Mouse (Mus musculus) embryo, embryonic 10 days (tissue): ENCODE measurements around the gene Ebna1bp2.

ENCODE experiments used
- DNase-seq: peaks from one replicate; pipeline ENCODE4 v3.0.0-alpha.2; 2015; ENCODE audit warnings: low spot score

Gene Ebna1bp2

GRCm38 (mm10) chr4:118620279-118620966 lies at the start of gene Ebna1bp2, which contains the start of gene Cfap57:
Gene Ebna1bp2 (plus strand): TSS chr4:118620799.
Gene Cfap57 (minus strand): TSS chr4:118620777.
- DNase-seq, result peak; percentile 94

DNA sequence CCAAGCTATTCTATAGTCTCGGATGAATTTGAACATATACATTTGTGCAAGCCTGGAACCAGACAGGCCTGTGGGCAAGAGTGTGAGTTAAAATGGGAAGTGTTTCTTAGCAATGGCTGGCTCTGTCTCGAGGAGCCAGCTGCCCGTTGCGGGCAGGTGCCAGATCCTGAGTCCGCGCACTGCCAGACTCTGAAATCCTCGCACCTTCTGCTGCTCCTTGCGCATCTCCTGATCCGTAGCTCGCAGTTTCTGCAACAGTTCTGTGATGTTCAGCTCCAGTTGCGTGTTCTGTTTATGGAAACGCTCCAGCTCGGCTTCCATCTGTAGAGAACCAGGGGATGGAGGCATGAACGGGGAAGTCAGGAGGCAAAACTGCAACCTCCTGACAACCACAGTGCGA lies 49.2 kb upstream of the Ebna1bp2 start:
- no peak for DNase-seq

DNA sequence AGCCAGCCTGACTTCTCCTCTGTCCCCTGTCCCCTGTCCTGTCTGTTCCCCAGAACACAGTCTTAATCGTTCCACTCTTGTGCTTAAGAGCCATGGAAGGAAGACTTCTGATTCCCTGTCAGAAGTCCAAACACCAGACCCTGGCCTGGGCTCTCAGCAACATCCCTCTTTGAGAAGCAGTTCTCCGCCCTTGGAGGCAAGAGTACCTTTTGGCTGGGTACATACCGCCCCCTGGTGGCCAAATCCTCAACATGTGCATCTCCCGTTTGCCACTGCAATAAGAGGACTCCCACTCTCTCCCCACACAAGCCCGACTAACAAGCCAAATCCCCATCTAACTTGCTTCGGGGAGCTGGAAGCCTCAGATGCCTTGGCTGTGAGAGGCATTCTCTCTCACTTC lies 44.5 kb upstream of the Ebna1bp2 start:
- DNase-seq, result peak; percentile 94

GRCm38 (mm10) chr4:118579313-118579712 lies 41.3 kb upstream of the Ebna1bp2 start:
- DNase-seq, result peak; percentile 60

DNA sequence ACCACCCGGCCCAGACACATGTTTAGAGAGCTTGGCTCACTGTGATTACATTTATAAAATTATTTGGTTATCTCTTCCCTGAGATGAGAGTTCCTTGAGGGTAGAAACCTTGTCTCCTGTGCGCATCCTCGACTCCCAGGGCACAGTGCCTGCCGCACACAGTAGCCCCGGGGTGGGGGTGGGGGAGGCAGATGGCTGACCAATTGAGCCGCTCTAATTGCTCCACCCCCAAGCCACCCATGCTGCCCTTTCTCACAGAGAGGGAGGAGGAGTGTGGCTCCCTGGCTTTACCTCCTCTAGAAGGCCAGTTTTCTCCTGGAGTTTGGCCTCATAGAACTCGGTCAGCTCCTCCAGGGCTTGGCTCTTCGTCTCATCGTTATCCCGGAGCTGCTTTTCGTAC lies 39.1 kb upstream of the Ebna1bp2 start:
- DNase-seq, result peak; percentile 20

- no peak for DNase-seq
These were observed 38.0 kb upstream of the Ebna1bp2 start for GRCm38 (mm10) chr4:118582629-118583028.

DNA sequence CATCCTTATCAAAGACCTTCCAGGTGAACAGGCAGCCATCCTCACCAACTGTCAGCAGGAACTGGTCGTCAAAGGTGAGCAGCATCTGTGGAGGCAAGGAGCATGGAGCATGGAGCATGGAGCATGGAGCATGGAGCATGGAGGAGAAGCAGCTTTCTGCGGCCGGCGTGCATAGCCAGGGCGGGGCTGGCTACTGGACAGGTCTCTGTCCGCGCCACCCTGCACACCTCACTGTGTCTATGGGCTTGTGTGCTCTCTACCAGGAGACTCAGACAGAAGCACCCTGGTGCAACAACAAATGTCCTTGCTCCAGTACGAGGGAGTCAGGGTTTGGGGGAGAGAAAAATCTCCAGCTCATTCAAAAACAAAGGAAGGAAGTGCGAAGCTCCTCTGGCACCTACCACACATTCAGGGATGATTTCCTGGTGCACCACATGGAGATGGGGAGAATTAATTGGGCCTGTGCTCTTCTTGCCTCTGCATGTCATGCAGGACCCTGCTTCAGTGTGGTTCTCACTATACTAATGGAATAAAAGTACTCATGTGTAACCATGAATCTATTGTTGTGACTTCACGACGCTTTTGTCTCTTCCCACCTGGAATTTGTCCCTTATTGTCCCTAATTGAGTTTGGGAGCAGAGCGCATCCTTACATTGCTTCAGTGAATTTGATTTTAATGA lies 31.4 kb upstream of the Ebna1bp2 start:
- no peak for DNase-seq

DNA sequence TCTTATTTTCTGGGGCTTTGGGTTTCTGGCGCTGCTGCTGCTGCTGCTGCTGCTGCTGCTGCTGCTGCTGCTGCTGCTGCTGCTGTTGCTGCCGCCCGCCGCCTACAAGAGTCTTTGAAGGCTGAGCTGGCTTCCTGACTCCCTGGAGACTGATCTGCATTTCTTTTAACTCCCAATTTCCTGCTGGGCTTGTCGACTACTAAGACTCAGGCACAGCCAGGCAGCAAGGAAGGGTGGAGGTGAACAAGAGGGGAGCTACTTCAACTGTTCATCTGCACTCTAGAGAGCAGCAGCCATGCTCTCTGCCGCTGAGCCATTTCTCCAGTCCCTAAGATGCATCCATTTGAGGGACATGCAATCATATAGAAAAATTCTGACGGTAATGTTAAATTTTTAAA lies 30.9 kb upstream of the Ebna1bp2 start:
- DNase-seq, result peak; percentile 51

GRCm38 (mm10) chr4:118604065-118604464 lies 16.5 kb upstream of the Ebna1bp2 start:
- peak; percentile 9 for DNase-seq

GRCm38 (mm10) chr4:118609836-118610235 lies 10.8 kb upstream of the Ebna1bp2 start:
- no peak for DNase-seq

DNA sequence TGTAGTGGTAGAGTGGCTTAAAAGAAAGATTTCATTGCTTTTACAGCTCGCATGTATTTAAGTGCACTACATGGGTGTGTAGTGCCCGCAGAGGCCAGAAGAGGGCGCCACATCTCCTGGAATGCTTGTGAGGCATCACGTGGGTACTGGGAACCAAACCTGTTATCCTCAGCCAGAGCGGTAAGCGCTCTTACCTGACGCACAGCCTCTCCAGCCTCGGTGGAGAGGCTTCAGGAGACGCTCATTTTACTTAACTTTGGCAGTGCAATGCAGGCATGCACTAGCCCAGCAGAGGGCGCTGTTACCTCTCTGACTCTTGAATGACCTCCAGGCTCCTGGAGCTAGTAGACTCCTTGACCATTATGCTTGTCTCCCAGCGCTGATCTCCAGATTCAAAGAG lies 8.0 kb upstream of the Ebna1bp2 start:
- DNase-seq, result peak; percentile 70

DNA sequence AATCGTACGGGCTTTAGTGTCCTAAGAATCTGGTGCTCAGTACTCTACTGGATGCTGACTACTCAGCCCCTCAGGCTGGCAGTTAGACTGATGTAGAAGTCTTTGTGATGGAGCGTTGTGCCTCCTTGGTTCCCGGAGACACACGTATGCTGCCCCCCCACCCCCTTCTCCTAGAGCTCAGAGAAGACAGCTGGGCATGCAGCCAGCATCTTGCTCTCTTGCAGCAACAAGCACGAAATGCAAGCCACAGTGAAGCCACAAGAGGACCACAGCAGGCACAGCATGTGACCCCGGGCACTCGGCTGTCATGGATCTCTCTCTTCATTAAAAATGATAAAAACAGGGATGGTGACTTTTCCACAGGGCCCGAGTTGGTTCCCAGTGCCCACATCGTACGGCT lies 5.2 kb upstream of the Ebna1bp2 start:
- no peak for DNase-seq

DNA sequence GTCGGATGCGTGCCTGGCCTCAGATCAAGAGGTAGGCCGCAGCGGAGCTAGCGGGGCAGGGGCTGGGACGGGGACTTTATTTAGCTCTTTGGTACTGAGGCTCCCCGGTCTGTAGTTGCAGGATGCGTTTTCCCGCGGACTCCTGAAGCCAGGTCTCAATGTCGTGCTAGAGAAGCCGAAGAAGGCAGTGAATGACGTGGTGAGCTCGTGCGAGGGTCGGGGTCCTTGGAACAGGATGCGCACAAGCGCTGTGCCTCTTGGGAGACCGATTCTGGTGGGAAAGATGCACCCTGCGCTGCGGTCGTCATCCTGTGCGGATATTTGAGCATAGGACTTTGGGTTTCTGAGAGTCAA lies 345 bp downstream of the Ebna1bp2 start:
- DNase-seq, result peak; percentile 47

- no peak for DNase-seq
These were observed 1.2 kb downstream of the Ebna1bp2 start for GRCm38 (mm10) chr4:118621781-118622180.

DNA sequence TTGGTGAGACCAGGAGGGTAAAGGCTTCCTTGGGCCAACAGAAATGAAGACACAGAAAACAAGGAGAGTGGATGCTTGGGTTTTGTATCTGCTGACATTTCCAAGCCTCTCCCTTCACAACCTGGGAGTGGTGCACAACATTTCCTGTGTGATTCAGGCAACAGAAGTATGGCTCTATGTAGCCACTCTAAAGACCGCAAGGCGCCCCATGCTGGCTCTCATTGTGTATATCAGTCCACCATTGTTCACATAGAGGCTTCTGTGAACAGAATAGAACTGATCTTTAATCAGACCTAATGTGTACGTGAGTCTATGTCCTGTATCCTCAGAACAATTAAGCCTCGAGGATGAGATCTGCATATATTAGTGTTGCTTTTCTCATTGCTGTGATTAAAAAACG lies 9.7 kb downstream of the Ebna1bp2 start:
- no peak for DNase-seq

DNA sequence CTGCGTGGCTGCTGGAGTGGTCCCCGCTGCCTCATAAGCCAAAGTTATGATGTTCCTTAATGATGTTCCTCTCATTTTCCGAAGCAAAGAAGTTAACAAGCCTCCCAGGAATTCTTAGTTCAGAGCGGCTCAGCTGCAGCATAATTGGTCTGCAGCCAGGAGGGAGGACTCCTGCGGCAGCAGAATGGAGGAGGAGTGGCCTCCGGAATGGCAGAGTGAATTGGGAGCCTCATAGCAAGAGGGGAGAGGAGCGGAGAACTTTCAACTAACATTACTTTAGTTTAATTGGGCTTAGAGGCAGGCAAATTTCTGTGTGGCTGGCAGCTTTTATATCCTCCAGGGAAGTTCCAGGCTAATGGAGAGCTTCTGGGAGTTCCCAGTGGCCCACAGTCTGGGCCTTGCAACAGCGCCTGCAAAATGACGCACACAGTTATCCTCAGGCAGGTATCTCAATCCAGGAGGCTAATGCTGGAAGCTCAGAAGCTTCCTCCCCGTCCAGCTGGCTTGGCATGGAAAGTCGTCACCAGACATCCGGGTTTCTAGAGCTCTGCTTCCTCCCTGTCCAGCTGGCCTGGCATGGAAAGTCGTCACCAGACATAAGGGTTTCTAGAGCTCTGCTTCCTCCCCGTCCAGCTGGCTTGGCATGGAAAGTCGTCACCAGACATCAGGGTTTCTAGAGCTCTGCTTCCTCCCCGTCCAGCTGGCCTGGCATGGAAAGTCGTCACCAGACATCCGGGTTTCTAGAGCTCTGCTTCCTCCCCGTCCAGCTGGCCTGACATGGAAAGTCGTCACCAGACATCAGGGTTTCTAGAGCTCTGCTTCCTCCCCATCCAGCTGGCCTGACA lies 22.0 kb downstream of the Ebna1bp2 start:
- DNase-seq, result no peak

DNA sequence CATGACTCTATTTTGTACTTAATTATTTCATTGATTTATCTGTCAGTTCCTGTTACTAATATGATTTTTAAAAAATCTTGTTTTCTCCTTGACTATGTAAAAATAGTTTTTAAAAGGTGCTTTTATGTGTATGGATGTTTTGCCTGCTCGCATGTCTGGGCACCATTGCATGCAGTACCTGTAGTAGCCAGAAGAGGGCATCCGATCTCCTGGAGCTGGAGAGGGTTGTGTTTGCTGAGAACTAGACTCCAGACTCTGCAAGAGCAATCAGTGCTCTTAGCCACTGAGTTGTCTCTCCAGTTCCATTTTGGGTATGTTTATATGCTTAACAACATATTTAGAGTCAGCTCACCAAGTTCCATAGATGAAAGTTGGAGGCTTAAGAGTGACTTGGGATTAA lies 24.6 kb downstream of the Ebna1bp2 start:
- peak; percentile 79 for DNase-seq

- DNase-seq, result no peak
These were observed 38.1 kb downstream of the Ebna1bp2 start, which contains the start of gene Olfr62 for GRCm38 (mm10) chr4:118658652-118659051. Gene Olfr62 (plus strand): TSS chr4:118658952.
